9 mouse cellular contexts compared by ENCODE assay signal in genomic region chr2:131812480-131813137, GRCm38 (mm10). TPM values are rescaled to one million over a fixed set of nuclear protein-coding genes. Genes with fewer than 3 reads are reported as not detected.
A peak's percentile ranks its signal among the peaks of the same experiment; 100 is the strongest.
DNase-seq lines count a peak whose midpoint lies in the region; ATAC-seq and TF ChIP-seq lines count a peak whose summit lies in the region.
"Had no signal": no experiment of that assay in that cellular context is flagged by ENCODE, and none has a peak within 500 bp of the region (broad histone marks: within the 10 kb centered on the region; RNA-seq: fewer than 3 reads in every experiment).

No protein-coding gene starts in this region.

- H3K27ac ChIP-seq in CH12.LX (ENCODE audit: insufficient read depth, low read depth): no peak overlapping the region
- no peak overlapping the region for H3K27ac ChIP-seq in embryonic facial prominence, embryonic 13.5 days
- H3K27ac ChIP-seq in heart, embryonic 12.5 days (ENCODE audit: poor library complexity, severe bottlenecking): no peak overlapping the region
- no peak overlapping the region for H3K27ac ChIP-seq in liver, embryonic 14.5 days
- no peak overlapping the region for H3K27ac ChIP-seq in neural tube, embryonic 15.5 days (replicated peaks)
- H3K27ac ChIP-seq: heart, embryonic 13.5 days had no signal

- no peak for TF ChIP-seq POLR2A in CH12.LX (IDR thresholded peaks at IDR 0.05; ENCODE audit: low read depth, low read length)

- H3K9me3 ChIP-seq in CH12.LX (replicated peaks; ENCODE audit: low read length): no peaks in the 10 kb centered on the region
- no peaks in the 10 kb centered on the region for H3K9me3 ChIP-seq in embryonic facial prominence, embryonic 13.5 days
- H3K9me3 ChIP-seq in heart, embryonic 12.5 days (replicated peaks): no peaks in the 10 kb centered on the region
- H3K9me3 ChIP-seq in liver, embryonic 14.5 days (ENCODE audit: control insufficient read depth, low read length): no peaks in the 10 kb centered on the region
- H3K9me3 ChIP-seq in neural tube, embryonic 15.5 days (replicated peaks): no peaks in the 10 kb centered on the region
- H3K9me3 ChIP-seq: heart, embryonic 13.5 days had no signal

- H3K4me2 ChIP-seq in CH12.LX (ENCODE audit: insufficient read depth, low read depth, poor library complexity, severe bottlenecking): no peak overlapping the region
- H3K4me2 ChIP-seq in embryonic facial prominence, embryonic 13.5 days: no peak overlapping the region
- no peak overlapping the region for H3K4me2 ChIP-seq in heart, embryonic 12.5 days
- no peak overlapping the region for H3K4me2 ChIP-seq in liver, embryonic 14.5 days (ENCODE audit: low read depth)
- no peak overlapping the region for H3K4me2 ChIP-seq in neural tube, embryonic 15.5 days
- H3K4me2 ChIP-seq: heart, embryonic 13.5 days had no signal

- peak; percentile 58 for DNase-seq in CH12.LX (ENCODE audit: extremely low read depth)
- peak; percentile 71 to 73 for DNase-seq in adrenal gland, postnatal 4 days (ENCODE audit: low spot score in 2 of 2)
- peak; percentile 91 for DNase-seq in kidney, postnatal 10 days
- peak in 1 of 3 experiments; percentile 30 for DNase-seq in liver, embryonic 14.5 days (ENCODE audit: low read depth in 3 of 3, low spot score in 3 of 3)
- DNase-seq in thymus, postnatal 25 days: peak; percentile 32

- ATAC-seq in embryonic facial prominence, embryonic 13.5 days (ENCODE audit: insufficient number of reproducible peaks, insufficient read depth, low FRiP score, low TSS enrichment, low read depth): peak; percentile 81
- ATAC-seq in heart, embryonic 12.5 days (ENCODE audit: insufficient number of reproducible peaks, low FRiP score): peak; percentile 69
- ATAC-seq in liver, embryonic 14.5 days (ENCODE audit: insufficient read depth): no peak
- ATAC-seq in neural tube, embryonic 15.5 days (ENCODE audit: low FRiP score): peak; percentile 90

- no peak overlapping the region for H3K4me3 ChIP-seq in CH12.LX (replicated peaks in 1 of 3; ENCODE audit: low read depth in 2 of 3, low read length in 2 of 3, poor library complexity in 1 of 3)
- H3K4me3 ChIP-seq in embryonic facial prominence, embryonic 13.5 days: no peak overlapping the region
- no peak overlapping the region for H3K4me3 ChIP-seq in heart, embryonic 12.5 days
- H3K4me3 ChIP-seq in liver, embryonic 14.5 days (ENCODE audit: insufficient read depth in 1 of 2, low read depth in 2 of 2, low read length in 2 of 2): no peak overlapping the region
- no peak overlapping the region for H3K4me3 ChIP-seq in neural tube, embryonic 15.5 days (replicated peaks)
- H3K4me3 ChIP-seq: heart, embryonic 13.5 days had no signal

- peak; percentile 94 to 96 for TF ChIP-seq CTCF in CH12.LX (conservative IDR thresholded peaks at IDR 0.05 in 1 of 2, IDR thresholded peaks at IDR 0.05 in 1 of 2; ENCODE audit: low read depth in 2 of 2, low read length in 2 of 2)
- peak; percentile 86 for TF ChIP-seq CTCF in liver, embryonic 14.5 days (IDR thresholded peaks at IDR 0.05; ENCODE audit: low read depth)

- peak; percentile 88 for TF ChIP-seq RAD21 in CH12.LX (IDR thresholded peaks at IDR 0.05; ENCODE audit: low read depth, low read length)

- H3K9ac ChIP-seq in CH12.LX (ENCODE audit: insufficient read depth, low read depth): no peak overlapping the region
- no peak overlapping the region for H3K9ac ChIP-seq in embryonic facial prominence, embryonic 13.5 days
- no peak overlapping the region for H3K9ac ChIP-seq in heart, embryonic 12.5 days
- no peak overlapping the region for H3K9ac ChIP-seq in liver, embryonic 14.5 days (replicated peaks)
- H3K9ac ChIP-seq in neural tube, embryonic 15.5 days (replicated peaks): no peak overlapping the region
- H3K9ac ChIP-seq: heart, embryonic 13.5 days had no signal

- TF ChIP-seq EP300 in CH12.LX (IDR thresholded peaks at IDR 0.05; ENCODE audit: low read length): no peak
- no peak for TF ChIP-seq EP300 in liver, embryonic 14.5 days (IDR thresholded peaks at IDR 0.05; ENCODE audit: low read depth)

- H3K4me1 ChIP-seq in CH12.LX (ENCODE audit: control insufficient read depth in 1 of 2, insufficient read depth in 2 of 2): peaks cover 0 to 4% of the 10 kb centered on the region in 2 experiments; a peak in 1 of 4 replicates
- H3K4me1 ChIP-seq in embryonic facial prominence, embryonic 13.5 days: peaks cover 8% of the 10 kb centered on the region
- no peaks in the 10 kb centered on the region for H3K4me1 ChIP-seq in heart, embryonic 12.5 days (replicated peaks)
- H3K4me1 ChIP-seq in liver, embryonic 14.5 days (replicated peaks; ENCODE audit: control insufficient read depth in 2 of 2, insufficient read depth in 2 of 2, low read length in 1 of 2): no peaks in the 10 kb centered on the region
- peaks cover 8% of the 10 kb centered on the region; the same call in 1 of the 2 replicates for H3K4me1 ChIP-seq in neural tube, embryonic 15.5 days
- H3K4me1 ChIP-seq: heart, embryonic 13.5 days had no signal

- no peaks in the 10 kb centered on the region for H3K79me2 ChIP-seq in CH12.LX (replicated peaks; ENCODE audit: control insufficient read depth, extremely low read depth, insufficient read depth, poor library complexity, severe bottlenecking)

- H3K27me3 ChIP-seq in CH12.LX (replicated peaks): peaks cover 30% of the 10 kb centered on the region
- peaks cover 34% of the 10 kb centered on the region for H3K27me3 ChIP-seq in embryonic facial prominence, embryonic 13.5 days
- peaks cover 35% of the 10 kb centered on the region for H3K27me3 ChIP-seq in heart, embryonic 12.5 days (replicated peaks)
- no peaks in the 10 kb centered on the region for H3K27me3 ChIP-seq in liver, embryonic 14.5 days (ENCODE audit: control insufficient read depth, insufficient read depth, low read length)
- peaks cover 5% of the 10 kb centered on the region; the same call in 1 of the 2 replicates for H3K27me3 ChIP-seq in neural tube, embryonic 15.5 days (replicated peaks)

- in situ Hi-C loops in CH12.LX (cut with MboI; ENCODE audit: low pct_ligation_motif_present, low pct_unique_long_range_greater_than_20kb, low sequenced_read_pairs): loop anchor here (5.0 kb wide), 1 partner anchor 270 kb away; no protein-coding TSS in a partner anchor

- WGBS in embryonic facial prominence, embryonic 13.5 days: 19% methylated on average over 23 of the region's 23 CpGs
- WGBS in heart, embryonic 12.5 days: 18% methylated on average over 23 of the region's 23 CpGs
- 18% methylated on average over 23 of the region's 23 CpGs for WGBS in liver, embryonic 14.5 days (ENCODE audit: insufficient replicate concordance)
- WGBS in neural tube, embryonic 15.5 days: 17% methylated on average over 23 of the region's 23 CpGs

- dilution Hi-C loops in CH12.LX (cut with MboI; ENCODE audit: extremely low pct_ligation_motif_present, extremely low pct_unique_long_range_greater_than_20kb, low sequenced_read_pairs): no loop called here

- no peaks in the 10 kb centered on the region for H3K36me3 ChIP-seq in CH12.LX (replicated peaks in 1 of 2; ENCODE audit: control insufficient read depth in 1 of 2, insufficient read depth in 1 of 2, low read length in 1 of 2)
- H3K36me3 ChIP-seq in embryonic facial prominence, embryonic 13.5 days: no peaks in the 10 kb centered on the region
- no peaks in the 10 kb centered on the region for H3K36me3 ChIP-seq in heart, embryonic 12.5 days
- H3K36me3 ChIP-seq in liver, embryonic 14.5 days (replicated peaks; ENCODE audit: control insufficient read depth, insufficient read depth, low read depth): no peaks in the 10 kb centered on the region
- H3K36me3 ChIP-seq in neural tube, embryonic 15.5 days: no peaks in the 10 kb centered on the region
- H3K36me3 ChIP-seq: heart, embryonic 13.5 days had no signal

TF ChIP-seq in CH12.LX, 34 proteins besides CTCF, POLR2A, EP300 and RAD21:
- 0 out of 2 replicates have a peak, but pooled peaks have one; percentile 18 for TF ChIP-seq IRF4 (IDR thresholded peaks at IDR 0.05; ENCODE audit: low read depth, low read length)
- peak; percentile 60 for TF ChIP-seq SMC3 (IDR thresholded peaks at IDR 0.05; ENCODE audit: low read depth, low read length)
- no peak for TF ChIP-seq ZMIZ1 (IDR thresholded peaks at IDR 0.05; ENCODE audit: low read depth, low read length)

RNA-seq across cellular contexts. Expression of gene Erv3, which starts 46.9 kb away (rescaled TPM):
- total RNA-seq in CH12.LX (2012; rRNA removed) (not detected in 2 replicates), CH12.LX (2014; rRNA removed) (not detected in 2 replicates)
- not detected in 2 replicates for polyA plus RNA-seq in CH12.LX (2012; ENCODE audit: insufficient read length, low read depth)
- not detected for total RNA-seq in adrenal gland, postnatal 4 days (2021)
- polyA plus RNA-seq in embryonic facial prominence, embryonic 13.5 days (2015; fragmentation: Nextera tagmentation; extraction: Ambion mirVana): not detected in 2 replicates
- polyA plus RNA-seq in heart, embryonic 12.5 days (2016; fragmentation: Nextera tagmentation; extraction: Ambion mirVana): not detected in 2 replicates
- polyA plus RNA-seq in liver, embryonic 14.5 days (2012; rRNA removed): 0.01 and 0.02 TPM in 2 replicates
- polyA plus RNA-seq in liver, embryonic 14.5 days (2014; fragmentation: Nextera tagmentation; extraction: Ambion mirVana): not detected in 2 replicates
- polyA plus RNA-seq in neural tube, embryonic 15.5 days (2015; fragmentation: Nextera tagmentation; extraction: Ambion mirVana): not detected in 2 replicates
- polyA plus RNA-seq: heart, embryonic 13.5 days had no signal
